Mouse (Mus musculus) liver, adult 2 months (tissue): Measurements from ENCODE around the gene Strbp. TPM values are rescaled to one million over a fixed set of nuclear protein-coding genes. Genes with fewer than 3 reads are reported as not detected.

ENCODE experiments used
- DNase-seq: peaks from one replicate; pipeline ENCODE4 v3.0.0-alpha.2; 2011; ENCODE audit warnings: low read depth, low spot score; ENCODE audit errors: extremely low read depth
- H3K27ac ChIP-seq: fragments of 200-500 bp; replicated peaks from 2 replicates; pipeline ENCODE4 v1.5.1; 2012; ENCODE audit warnings: low read depth, mild to moderate bottlenecking, control low read depth, inconsistent platforms, low read length; ENCODE audit not compliant: insufficient read depth
- H3K27me3 ChIP-seq: fragments of 200-500 bp; 2 replicates; pipeline ENCODE4 v1.6.1; 2012; ENCODE audit warnings: mild to moderate bottlenecking, moderate library complexity, low read length, inconsistent platforms; ENCODE audit not compliant: control insufficient read depth, insufficient read depth
- H3K36me3 ChIP-seq: fragments of 200-500 bp; 2 replicates; pipeline ENCODE4 v1.6.1; 2012; ENCODE audit warnings: low read length, inconsistent platforms; ENCODE audit not compliant: control insufficient read depth, insufficient read depth
- H3K4me1 ChIP-seq: fragments of 200-500 bp; 2 replicates; pipeline ENCODE4 v1.6.1; 2011; ENCODE audit warnings: low read length; ENCODE audit not compliant: control insufficient read depth, insufficient read depth
- H3K4me3 ChIP-seq: fragments of 200-500 bp; 2 replicates; pipeline ENCODE4 v1.5.1; 2011; ENCODE audit warnings: low read depth, mild to moderate bottlenecking, control low read depth, low read length, moderate library complexity; ENCODE audit not compliant: insufficient read depth
- H3K79me2 ChIP-seq: fragments of 200-500 bp; 2 replicates; pipeline ENCODE4 v1.6.1; 2012; ENCODE audit warnings: inconsistent platforms, mild to moderate bottlenecking, low read length, moderate library complexity; ENCODE audit not compliant: control insufficient read depth, insufficient read depth
- H3K9ac ChIP-seq: fragments of 200-500 bp; 2 replicates; pipeline ENCODE4 v1.6.1; 2012; ENCODE audit warnings: low read depth, mild to moderate bottlenecking, control low read depth, inconsistent platforms, low read length
- CTCF ChIP-seq: fragments of 200-500 bp; IDR thresholded peaks from 2 replicates; pipeline ENCODE4 v1.5.1; 2011; ENCODE audit warnings: low read depth, low read length, control low read depth
- POLR2A ChIP-seq: fragments of 200-500 bp; IDR thresholded peaks from 2 replicates; pipeline ENCODE4 v1.6.1; 2011; ENCODE audit warnings: low read length, control low read depth; ENCODE audit not compliant: insufficient read depth; ENCODE audit errors: extremely low read depth
- WGBS: fragments of 180-500 bp; shearing (Covaris S2); methylation state at CpG from one replicate; pipeline ENCODE4 v1.1.7; 2018; 5-methylcytosine and 5-hydroxymethylcytosine counted together
- polyA plus RNA-seq: library from polyadenylated mRNA; depleted of rRNA; stranded (reverse); fragments of >200 nt; gene quantifications from 2 replicates; pipeline ENCODE4 v1.2.3, GENCODE M21; 2012
- total RNA-seq: library from RNA; depleted of rRNA; stranded (reverse); fragments of >200 nt; gene quantifications from 2 replicates; pipeline ENCODE4 v1.2.3, GENCODE M21; 2014

Gene Strbp
- total and polyA plus RNA-seq, 2 experiments, result 2.6 to 18.6 TPM

- H3K36me3 ChIP-seq, result peaks cover 32% of the 10 kb centered on the region
- no peak overlapping the region for H3K27ac ChIP-seq
- no peaks in the 10 kb centered on the region; the same call in 1 of the 2 replicates for H3K79me2 ChIP-seq
- H3K4me1 ChIP-seq, result no peaks in the 10 kb centered on the region; the same call in 1 of the 2 replicates
- 41% methylated on average over 1 of the region's 1 CpGs for WGBS
- no peak overlapping the region for H3K9ac ChIP-seq
- DNase-seq, result peak; percentile 42
- H3K27me3 ChIP-seq, result no peaks in the 10 kb centered on the region
- H3K4me3 ChIP-seq, result no peak overlapping the region
- TF ChIP-seq CTCF, result no peak
- TF ChIP-seq POLR2A, result no peak
Measured at GRCm38 (mm10) chr2:37485370-37485769, 218.3 kb downstream of the Strbp start.

- TF ChIP-seq CTCF (no peak), POLR2A (no peak)
- Histone ChIP-seq H3K4me3 (no peak overlapping the region), H3K27me3 (no peaks in the 10 kb centered on the region), H3K4me1 (no peaks in the 10 kb centered on the region; the same call in 1 of the 2 replicates), H3K36me3 (peaks cover 29% of the 10 kb centered on the region), H3K27ac (no peak overlapping the region), H3K79me2 (no peaks in the 10 kb centered on the region; the same call in 1 of the 2 replicates), H3K9ac (no peak overlapping the region)
- peak; percentile 9 for DNase-seq
- WGBS, result 55% methylated on average over 2 of the region's 2 CpGs
Measured at GRCm38 (mm10) chr2:37484165-37484564, 219.5 kb downstream of the Strbp start.

DNA sequence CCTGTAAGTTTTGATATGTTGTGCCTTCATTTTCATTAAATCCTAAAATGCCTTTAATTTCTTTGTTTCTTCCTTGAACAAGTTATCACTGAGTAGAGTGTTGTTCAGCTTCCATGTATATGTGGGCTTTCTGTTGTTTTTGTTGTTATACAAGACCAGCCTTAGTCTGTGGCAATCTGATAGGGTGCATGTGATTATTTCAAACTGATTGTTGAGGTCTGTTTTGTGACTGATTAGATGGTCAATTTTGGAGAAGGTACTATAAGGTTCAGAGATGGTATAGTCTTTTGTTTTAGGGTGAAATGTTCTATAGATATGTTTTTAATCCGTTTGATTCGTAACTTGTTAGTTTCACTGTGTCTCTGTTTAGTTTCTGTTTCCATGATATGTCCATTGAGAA lies 223.6 kb downstream of the Strbp start:
- TF ChIP-seq CTCF (no peak), POLR2A (no peak)
- peaks cover 20% of the 10 kb centered on the region for H3K36me3 ChIP-seq
- WGBS, result 92% methylated on average over 2 of the region's 2 CpGs

GRCm38 (mm10) chr2:37479559-37479958 lies 224.1 kb downstream of the Strbp start:
- no peak for TF ChIP-seq POLR2A
- TF ChIP-seq CTCF, result no peak
- no peak overlapping the region for H3K4me3 ChIP-seq
- no peak overlapping the region for H3K27ac ChIP-seq
- no peak for DNase-seq
- peaks cover 19% of the 10 kb centered on the region for H3K36me3 ChIP-seq
- no peak overlapping the region for H3K9ac ChIP-seq
- H3K79me2 ChIP-seq, result 0 out of 2 replicates have a peak, but pooled peaks cover 2% of the 10 kb centered on the region
- H3K4me1 ChIP-seq, result no peaks in the 10 kb centered on the region
- no peaks in the 10 kb centered on the region for H3K27me3 ChIP-seq

More for the DNA sequence above, 223.6 kb downstream of the Strbp start:
- Histone ChIP-seq H3K27me3 (no peaks in the 10 kb centered on the region), H3K9ac (no peak overlapping the region), H3K79me2 (0 out of 2 replicates have a peak, but pooled peaks cover 2% of the 10 kb centered on the region), H3K4me3 (no peak overlapping the region), H3K4me1 (no peaks in the 10 kb centered on the region), H3K27ac (no peak overlapping the region)
- no peak for DNase-seq

DNA sequence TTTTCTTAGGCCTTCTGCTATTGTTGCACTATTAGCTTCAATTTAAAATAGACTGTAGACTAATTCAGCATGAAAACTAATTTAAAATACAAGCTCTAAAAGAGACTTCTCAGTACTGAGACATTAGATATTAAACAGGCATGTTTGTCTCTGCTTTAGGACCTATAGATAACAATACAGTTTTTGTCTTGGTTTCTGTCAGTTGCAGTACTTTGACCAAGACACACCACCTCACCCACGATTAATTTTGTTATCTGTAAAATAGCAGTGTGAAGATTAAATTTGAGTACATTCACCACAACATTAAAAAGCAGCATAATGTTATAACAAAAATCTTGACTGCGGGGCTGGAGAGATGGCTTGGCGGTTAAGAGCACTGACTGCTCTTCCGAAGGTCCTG lies 237.4 kb downstream of the Strbp start:
- Histone ChIP-seq H3K4me3 (no peak overlapping the region), H3K4me1 (no peaks in the 10 kb centered on the region)
- no peak for TF ChIP-seq POLR2A
- TF ChIP-seq CTCF, result no peak

GRCm38 (mm10) chr2:37460707-37461106 lies 243.0 kb downstream of the Strbp start:
- Histone ChIP-seq H3K27me3 (no peaks in the 10 kb centered on the region), H3K4me3 (no peak overlapping the region), H3K9ac (no peak overlapping the region), H3K36me3 (no peaks in the 10 kb centered on the region; the same call in 1 of the 2 replicates), H3K27ac (no peak overlapping the region), H3K79me2 (peaks cover 2% of the 10 kb centered on the region; the same call in 1 of the 2 replicates), H3K4me1 (no peaks in the 10 kb centered on the region)
- no peak for DNase-seq
- TF ChIP-seq POLR2A, result no peak
- no peak for TF ChIP-seq CTCF
- 98% methylated on average over 4 of the region's 4 CpGs for WGBS

More for the DNA sequence above, 237.4 kb downstream of the Strbp start:
- Histone ChIP-seq H3K9ac (no peak overlapping the region), H3K36me3 (peaks cover 12% of the 10 kb centered on the region), H3K27me3 (no peaks in the 10 kb centered on the region), H3K27ac (no peak overlapping the region), H3K79me2 (no peaks in the 10 kb centered on the region; the same call in 1 of the 2 replicates)
- DNase-seq, result no peak
- 88% methylated on average over 4 of the region's 4 CpGs for WGBS
